Mouse (Mus musculus): ENCODE data around the gene Plekhm3.

DNA sequence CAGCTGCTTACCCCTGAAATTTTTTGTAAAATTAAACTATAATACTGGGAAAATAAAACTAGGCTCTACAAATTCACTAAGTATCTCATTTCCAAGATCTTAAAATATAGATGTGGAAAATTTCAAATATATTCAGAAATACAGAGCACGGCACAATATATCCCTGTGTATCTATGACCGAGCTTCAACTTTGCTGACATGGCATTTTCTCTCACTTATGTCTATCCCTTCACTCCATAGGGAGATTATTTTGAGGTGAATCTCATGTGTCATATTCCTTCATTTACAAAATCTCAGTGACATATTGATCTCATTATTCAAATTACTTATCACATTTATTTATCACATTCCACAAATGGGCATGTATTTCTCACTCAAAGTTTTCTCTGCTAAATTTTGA, 143.4 kb downstream of the Plekhm3 start:
- TF ChIP-seq CTCF (IDR thresholded peaks at IDR 0.05; ENCODE audit: low read depth, low read length) (no peak), GATA1 (IDR thresholded peaks at IDR 0.05; ENCODE audit: borderline replicate concordance, low read length) (no peak), GATA2 (IDR thresholded peaks at IDR 0.05; ENCODE audit: borderline replicate concordance, low read depth, low read length) (no peak), POLR2AphosphoS5 (IDR thresholded peaks at IDR 0.05; ENCODE audit: insufficient replicate concordance, low read depth, low read length) (no peak), TAL1 (conservative IDR thresholded peaks at IDR 0.05; ENCODE audit: low read depth, low read length) (no peak)

Data from G1E (cell line).